Mouse (Mus musculus): ENCODE measurements at regions not wholly inside any gene's neighbourhood (a gene's known extent, or its start where the extent isn't known, plus 50 kb on each side); places are given as distances from the start of the nearest gene placed in this dataset.
A peak's percentile ranks its signal among the peaks of the same experiment; 100 is the strongest.

- H3K4me3 ChIP-seq, result no peak overlapping the region
- intact Hi-C loops (cut with DNase I), result no loop called here
- no peak for TF ChIP-seq CTCF (IDR thresholded peaks at IDR 0.05)
- DNase-seq (ENCODE audit: extremely low spot score in 1 of 2, low spot score in 2 of 2), result no peak
- no peak overlapping the region for H3K27ac ChIP-seq
Measured at GRCm38 (mm10) chr11:48426446-48426845, 373.7 kb upstream of the Rack1 start.

- no peak for DNase-seq (ENCODE audit: extremely low spot score in 1 of 2, low spot score in 2 of 2)
- intact Hi-C loops (cut with DNase I), result no loop called here
- Histone ChIP-seq H3K4me3 (no peak overlapping the region), H3K27ac (no peak overlapping the region)
- no peak for TF ChIP-seq CTCF (IDR thresholded peaks at IDR 0.05)
Measured at GRCm38 (mm10) chr11:48418066-48418756, 381.9 kb upstream of the Rack1 start.

- intact Hi-C loops (cut with DNase I), result no loop called here
- no peak for TF ChIP-seq CTCF (IDR thresholded peaks at IDR 0.05)
- H3K4me3 ChIP-seq, result no peak overlapping the region
Measured at GRCm38 (mm10) chr11:48417615-48418014, 382.5 kb upstream of the Rack1 start.

GRCm38 (mm10) chr11:48398032-48398431 lies 402.1 kb upstream of the Rack1 start:
- TF ChIP-seq CTCF (IDR thresholded peaks at IDR 0.05), result no peak
- no peak for DNase-seq (ENCODE audit: extremely low spot score in 1 of 2, low spot score in 2 of 2)
- H3K4me3 ChIP-seq, result no peak overlapping the region
- no peak overlapping the region for H3K27ac ChIP-seq
- intact Hi-C loops (cut with DNase I), result no loop called here

More at GRCm38 (mm10) chr11:48417615-48418014, 382.5 kb upstream of the Rack1 start:
- H3K27ac ChIP-seq, result no peak overlapping the region
- DNase-seq (ENCODE audit: extremely low spot score in 1 of 2, low spot score in 2 of 2), result no peak

GRCm38 (mm10) chr11:48381489-48381888 lies 392.7 kb upstream of the Sgcd start:
- DNase-seq (ENCODE audit: extremely low spot score in 1 of 2, low spot score in 2 of 2), result no peak
- intact Hi-C loops (cut with DNase I), result no loop called here
- Histone ChIP-seq H3K27ac (no peak overlapping the region), H3K4me3 (no peak overlapping the region)
- TF ChIP-seq CTCF (IDR thresholded peaks at IDR 0.05), result no peak

DNA sequence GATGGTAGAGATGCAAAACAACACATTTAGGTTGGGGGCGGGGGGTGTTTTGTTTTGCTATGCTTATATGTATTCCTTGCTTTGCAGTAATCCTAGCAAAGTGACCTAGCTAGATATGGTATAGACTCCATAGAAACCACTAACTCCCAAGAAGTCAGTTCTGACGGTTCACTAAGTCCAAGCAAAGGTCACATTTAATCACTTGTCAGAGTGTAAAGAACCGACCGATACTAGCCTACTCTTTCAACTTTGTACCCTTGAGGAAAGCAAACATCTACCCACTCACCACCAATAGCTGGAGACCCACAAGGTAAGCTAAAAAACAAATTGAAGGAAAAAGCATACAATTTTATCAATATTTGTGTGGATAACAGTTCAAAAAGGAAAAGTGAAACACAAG lies 389.3 kb upstream of the Sgcd start:
- no peak for TF ChIP-seq CTCF (IDR thresholded peaks at IDR 0.05)
- DNase-seq (ENCODE audit: extremely low spot score in 1 of 2, low spot score in 2 of 2), result no peak
- intact Hi-C loops (cut with DNase I), result no loop called here
- Histone ChIP-seq H3K27ac (no peak overlapping the region), H3K4me3 (no peak overlapping the region)

DNA sequence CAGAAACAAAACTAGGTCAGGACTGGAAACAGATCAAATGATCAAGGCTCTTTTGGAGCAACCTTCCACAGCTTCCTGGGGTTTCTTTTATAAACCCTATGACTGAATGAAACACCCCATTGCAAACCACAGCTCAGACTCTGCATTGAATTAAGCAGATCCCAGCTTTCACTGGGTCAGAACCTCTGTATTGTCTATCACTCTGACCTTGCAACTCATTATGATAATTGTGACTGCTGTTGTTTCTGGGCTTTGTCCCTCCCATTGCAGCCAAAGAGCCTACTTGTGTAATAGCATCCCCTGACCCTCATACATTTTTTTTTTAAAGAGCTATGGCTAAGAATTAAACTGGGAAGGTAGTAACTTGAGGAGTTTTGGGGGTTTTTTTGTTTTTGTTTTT lies 388.5 kb upstream of the Sgcd start:
- intact Hi-C loops (cut with DNase I), result no loop called here

DNA sequence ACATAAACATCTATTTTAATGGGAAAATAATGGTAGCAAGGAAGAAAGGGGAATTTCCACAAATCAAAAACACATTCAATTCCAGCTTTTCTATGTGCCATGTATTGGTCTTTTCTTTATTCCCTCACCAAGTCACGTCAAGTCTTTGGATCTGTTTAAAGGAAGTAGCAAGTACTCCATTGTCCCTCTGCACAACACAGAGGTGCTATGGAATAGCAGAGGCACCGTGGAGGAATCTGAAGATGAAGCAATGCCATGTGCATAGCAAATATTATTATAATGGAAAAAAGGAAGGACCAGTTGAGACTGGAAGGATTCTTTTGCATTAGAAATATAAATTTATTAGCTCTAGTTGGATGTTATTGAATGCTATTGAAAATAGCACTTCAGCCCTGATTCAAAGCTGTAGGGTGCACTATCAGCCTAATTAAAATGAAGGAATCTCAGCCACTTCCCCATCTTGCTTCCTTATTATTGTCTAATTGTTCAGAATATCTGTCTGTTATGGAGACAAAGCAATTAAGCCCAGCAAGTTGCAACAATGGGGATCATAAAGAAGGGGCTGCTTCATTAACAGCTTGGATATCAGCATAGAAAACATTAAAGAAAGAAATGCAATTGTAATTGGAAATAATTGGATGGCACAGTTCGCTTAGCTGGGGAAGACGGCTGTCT lies 362.7 kb upstream of the Sgcd start:
- no peak overlapping the region for H3K4me3 ChIP-seq
- H3K27ac ChIP-seq, result no peak overlapping the region
- no peak for TF ChIP-seq CTCF (IDR thresholded peaks at IDR 0.05)
- intact Hi-C loops (cut with DNase I), result no loop called here
- no peak for DNase-seq (ENCODE audit: extremely low spot score in 1 of 2, low spot score in 2 of 2)

More for the DNA sequence above, 388.5 kb upstream of the Sgcd start:
- no peak for TF ChIP-seq CTCF (IDR thresholded peaks at IDR 0.05)
- no peak overlapping the region for H3K4me3 ChIP-seq
- no peak for DNase-seq (ENCODE audit: extremely low spot score in 1 of 2, low spot score in 2 of 2)
- H3K27ac ChIP-seq, result no peak overlapping the region

- no peak for TF ChIP-seq CTCF (IDR thresholded peaks at IDR 0.05)
- Histone ChIP-seq H3K4me3 (no peak overlapping the region), H3K27ac (no peak overlapping the region)
- DNase-seq (ENCODE audit: extremely low spot score in 1 of 2, low spot score in 2 of 2), result no peak
- intact Hi-C loops (cut with DNase I), result no loop called here
Measured at GRCm38 (mm10) chr11:48314500-48314899, 325.7 kb upstream of the Sgcd start.

GRCm38 (mm10) chr11:48295370-48295769 lies 306.6 kb upstream of the Sgcd start:
- no peak for DNase-seq (ENCODE audit: extremely low spot score in 1 of 2, low spot score in 2 of 2)
- intact Hi-C loops (cut with DNase I), result no loop called here
- TF ChIP-seq CTCF (IDR thresholded peaks at IDR 0.05), result no peak
- H3K27ac ChIP-seq, result no peak overlapping the region
- H3K4me3 ChIP-seq, result no peak overlapping the region

DNA sequence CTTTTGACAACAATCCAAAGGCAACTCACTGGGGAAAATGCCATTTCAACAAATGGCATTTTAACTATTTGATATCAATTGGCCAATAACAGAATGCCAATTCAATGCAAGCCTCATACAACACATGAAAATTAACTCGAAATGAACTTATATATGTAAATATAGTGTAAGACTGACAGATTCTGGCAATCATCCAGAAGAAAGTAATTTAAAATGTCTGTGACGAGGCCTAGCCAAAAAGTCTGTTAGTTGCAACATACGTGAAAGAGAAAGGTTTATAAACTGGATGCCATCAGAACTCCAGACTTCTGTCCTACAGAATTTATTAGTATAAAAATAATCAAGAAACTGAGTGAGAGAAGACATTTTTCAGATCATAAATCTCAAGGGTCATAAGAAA lies 273.7 kb upstream of the Sgcd start:
- no peak overlapping the region for H3K4me3 ChIP-seq
- no peak for DNase-seq (ENCODE audit: extremely low spot score in 1 of 2, low spot score in 2 of 2)
- H3K27ac ChIP-seq, result no peak overlapping the region
- no peak for TF ChIP-seq CTCF (IDR thresholded peaks at IDR 0.05)
- intact Hi-C loops (cut with DNase I), result loop anchor here (10.0 kb wide), 1 partner anchor 322 kb away; no protein-coding TSS in a partner anchor

DNA sequence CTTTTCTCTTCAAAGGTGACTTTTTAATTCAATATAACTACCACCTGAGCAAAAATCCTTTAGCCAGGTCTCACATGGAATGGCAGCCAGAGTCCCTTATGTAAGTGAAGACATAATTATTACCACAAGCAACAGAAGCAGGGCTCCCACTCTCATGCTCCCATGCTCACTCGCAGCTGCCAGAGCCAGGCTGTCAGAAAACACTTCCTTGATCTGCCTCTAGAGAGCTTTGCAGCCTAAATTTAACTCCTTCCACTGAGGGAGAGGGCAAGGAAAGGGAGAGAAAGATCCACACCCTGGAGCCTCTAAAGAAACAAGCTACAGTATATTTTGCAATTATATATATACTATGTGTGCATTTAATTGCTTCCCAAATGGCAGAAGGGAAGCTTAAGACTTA lies 272.3 kb upstream of the Sgcd start:
- peak; percentile 7; the same call in 1 of the 2 replicates for TF ChIP-seq CTCF (IDR thresholded peaks at IDR 0.05)
- intact Hi-C loops (cut with DNase I), result loop anchor here (10.0 kb wide), 1 partner anchor 324 kb away; no protein-coding TSS in a partner anchor
- H3K4me3 ChIP-seq, result no peak overlapping the region
- no peak for DNase-seq (ENCODE audit: extremely low spot score in 1 of 2, low spot score in 2 of 2)
- no peak overlapping the region for H3K27ac ChIP-seq
